In genomic region chr12:17310852-17311839, GRCm38 (mm10) we compare ENCODE assay signal across 26 mouse cellular contexts. TPM values are rescaled to one million over a fixed set of nuclear protein-coding genes. Genes with fewer than 3 reads are reported as not detected.
DNase-seq lines count a peak whose midpoint lies in the region; ATAC-seq lines count a peak whose summit lies in the region.
"Had no signal": no experiment of that assay in that cellular context is flagged by ENCODE, and none has a peak within 500 bp of the region (broad histone marks: within the 10 kb centered on the region; RNA-seq: fewer than 3 reads in every experiment).

No protein-coding gene starts in this region.

- H3K4me1 ChIP-seq in embryonic facial prominence, embryonic 14.5 days (ENCODE audit: control insufficient read depth, insufficient read depth, low read length), result no peaks in the 10 kb centered on the region
- peaks cover 3% of the 10 kb centered on the region; the same call in 1 of the 2 replicates for H3K4me1 ChIP-seq in embryonic facial prominence, embryonic 10.5 days
- H3K4me1 ChIP-seq in midbrain, embryonic 16.5 days (ENCODE audit: control insufficient read depth, insufficient read depth, low read length), result peaks cover 2% of the 10 kb centered on the region; the same call in 1 of the 2 replicates
- no peaks in the 10 kb centered on the region for H3K4me1 ChIP-seq in midbrain, embryonic 13.5 days (replicated peaks)
- peaks cover 8% of the 10 kb centered on the region; the same call in 1 of the 2 replicates for H3K4me1 ChIP-seq in forebrain, embryonic 15.5 days
- H3K4me1 ChIP-seq: heart, embryonic 10.5 days; neural tube, embryonic 13.5 days; stomach, embryonic 15.5 days had no signal

- H3K9ac ChIP-seq in embryonic facial prominence, embryonic 14.5 days (ENCODE audit: low read depth, low read length), result no peak overlapping the region
- no peak overlapping the region for H3K9ac ChIP-seq in midbrain, embryonic 16.5 days (ENCODE audit: low read depth, low read length)
- H3K9ac ChIP-seq in midbrain, embryonic 13.5 days (replicated peaks), result no peak overlapping the region
- no peak overlapping the region for H3K9ac ChIP-seq in forebrain, embryonic 15.5 days (replicated peaks)
- H3K9ac ChIP-seq: neural tube, embryonic 13.5 days; stomach, embryonic 15.5 days had no signal

- H3K4me2 ChIP-seq in embryonic facial prominence, embryonic 14.5 days (ENCODE audit: low read depth, low read length), result no peak overlapping the region
- peak overlapping the region; percentile 38 for H3K4me2 ChIP-seq in midbrain, embryonic 16.5 days (ENCODE audit: low read length)
- H3K4me2 ChIP-seq in midbrain, embryonic 13.5 days (replicated peaks), result no peak overlapping the region
- H3K4me2 ChIP-seq in forebrain, embryonic 15.5 days (replicated peaks), result peak overlapping the region; percentile 28
- H3K4me2 ChIP-seq: neural tube, embryonic 13.5 days; stomach, embryonic 15.5 days had no signal

- H3K4me3 ChIP-seq in embryonic facial prominence, embryonic 14.5 days (ENCODE audit: low read depth, low read length), result no peak overlapping the region
- H3K4me3 ChIP-seq in embryonic facial prominence, embryonic 10.5 days, result no peak overlapping the region
- peak overlapping the region; percentile 8; the same call in 1 of the 2 replicates for H3K4me3 ChIP-seq in midbrain, embryonic 16.5 days (ENCODE audit: low read depth, low read length)
- no peak overlapping the region for H3K4me3 ChIP-seq in midbrain, embryonic 13.5 days (replicated peaks)
- H3K4me3 ChIP-seq in forebrain, embryonic 15.5 days, result no peak overlapping the region
- H3K4me3 ChIP-seq: erythroblast, embryonic 14.5 days; heart, embryonic 10.5 days; myocyte; neural tube, embryonic 13.5 days; stomach, embryonic 15.5 days had no signal

- no peaks in the 10 kb centered on the region for H3K9me3 ChIP-seq in embryonic facial prominence, embryonic 14.5 days (ENCODE audit: control insufficient read depth, low read length)
- H3K9me3 ChIP-seq in embryonic facial prominence, embryonic 10.5 days, result no peaks in the 10 kb centered on the region
- H3K9me3 ChIP-seq in midbrain, embryonic 16.5 days (replicated peaks; ENCODE audit: control insufficient read depth, low read length, poor library complexity, severe bottlenecking), result no peaks in the 10 kb centered on the region
- no peaks in the 10 kb centered on the region for H3K9me3 ChIP-seq in midbrain, embryonic 13.5 days
- H3K9me3 ChIP-seq in forebrain, embryonic 15.5 days, result no peaks in the 10 kb centered on the region
- H3K9me3 ChIP-seq: heart, embryonic 10.5 days; neural tube, embryonic 13.5 days; stomach, embryonic 15.5 days had no signal

- 55% methylated on average over 16 of the region's 16 CpGs for WGBS in embryonic facial prominence, embryonic 14.5 days
- WGBS in embryonic facial prominence, embryonic 10.5 days, result 74% methylated on average over 16 of the region's 16 CpGs
- 26% methylated on average over 16 of the region's 16 CpGs for WGBS in midbrain, embryonic 16.5 days
- 39% methylated on average over 16 of the region's 16 CpGs for WGBS in midbrain, embryonic 13.5 days
- WGBS in forebrain, embryonic 15.5 days, result 16% methylated on average over 16 of the region's 16 CpGs

- peak; percentile 73 for DNase-seq in embryonic facial prominence, embryonic 14.5 days (ENCODE audit: low spot score)
- DNase-seq in embryonic facial prominence, embryonic 10.5 days (ENCODE audit: low spot score), result no peak
- no peak for DNase-seq in testis, postnatal 10 days (ENCODE audit: low spot score)
- DNase-seq in spleen, postnatal 10 days (ENCODE audit: low spot score in 2 of 2), result no peak
- no peak for DNase-seq in gastrocnemius, adult 8-10 months (ENCODE audit: low spot score in 2 of 2)
- DNase-seq: adrenal gland, postnatal 36 days; cerebellum, adult 11-12 months; cerebellum, postnatal 10 days; gastrocnemius, postnatal 10 days; heart, postnatal 4 days; kidney, adult 18-20 months had no signal

- no peaks in the 10 kb centered on the region for H3K36me3 ChIP-seq in embryonic facial prominence, embryonic 14.5 days (ENCODE audit: control insufficient read depth, insufficient read depth, low read length)
- H3K36me3 ChIP-seq in embryonic facial prominence, embryonic 10.5 days (replicated peaks), result no peaks in the 10 kb centered on the region
- no peaks in the 10 kb centered on the region for H3K36me3 ChIP-seq in midbrain, embryonic 16.5 days (ENCODE audit: control insufficient read depth, insufficient read depth, low read length)
- no peaks in the 10 kb centered on the region for H3K36me3 ChIP-seq in midbrain, embryonic 13.5 days
- no peaks in the 10 kb centered on the region for H3K36me3 ChIP-seq in forebrain, embryonic 15.5 days
- H3K36me3 ChIP-seq: heart, embryonic 10.5 days; neural tube, embryonic 13.5 days; stomach, embryonic 15.5 days had no signal

- H3K27me3 ChIP-seq in embryonic facial prominence, embryonic 14.5 days (replicated peaks; ENCODE audit: control insufficient read depth, insufficient read depth, low read length), result no peaks in the 10 kb centered on the region
- H3K27me3 ChIP-seq in embryonic facial prominence, embryonic 10.5 days (replicated peaks; ENCODE audit: low read depth, poor library complexity, severe bottlenecking), result no peaks in the 10 kb centered on the region
- H3K27me3 ChIP-seq in midbrain, embryonic 16.5 days (ENCODE audit: control insufficient read depth, insufficient read depth, low read depth, low read length), result no peaks in the 10 kb centered on the region
- H3K27me3 ChIP-seq in midbrain, embryonic 13.5 days, result no peaks in the 10 kb centered on the region
- H3K27me3 ChIP-seq in forebrain, embryonic 15.5 days, result no peaks in the 10 kb centered on the region
- H3K27me3 ChIP-seq: neural tube, embryonic 13.5 days; stomach, embryonic 15.5 days had no signal

- no peak overlapping the region for H3K27ac ChIP-seq in embryonic facial prominence, embryonic 14.5 days (replicated peaks; ENCODE audit: low read depth, low read length)
- no peak overlapping the region for H3K27ac ChIP-seq in embryonic facial prominence, embryonic 10.5 days (replicated peaks)
- H3K27ac ChIP-seq in midbrain, embryonic 16.5 days (ENCODE audit: low read length), result no peak overlapping the region
- H3K27ac ChIP-seq in midbrain, embryonic 13.5 days, result no peak overlapping the region
- H3K27ac ChIP-seq in forebrain, embryonic 15.5 days (replicated peaks), result no peak overlapping the region; the same call in 1 of the 2 replicates
- H3K27ac ChIP-seq: heart, embryonic 10.5 days; kidney, postnatal 0 days; macrophage; neural tube, embryonic 13.5 days; stomach, embryonic 15.5 days had no signal

- peak; percentile 87; the same call in 1 of the 2 replicates for ATAC-seq in embryonic facial prominence, embryonic 14.5 days (ENCODE audit: low read depth)
- ATAC-seq in midbrain, embryonic 16.5 days, result peak; percentile 64; the same call in 1 of the 2 replicates
- ATAC-seq in midbrain, embryonic 13.5 days, result no peak
- ATAC-seq in forebrain, embryonic 15.5 days (replicated peaks), result peak; percentile 62
- ATAC-seq: inflammation-experienced regulatory T-cells, adult 6 months had no signal

RNA-seq across cellular contexts. Expression of gene Atp6v1c2, which starts 18.0 kb away (rescaled TPM):
- 2.7 and 3.9 TPM in 2 replicates for polyA plus RNA-seq in embryonic facial prominence, embryonic 14.5 days (2014; fragmentation: Nextera tagmentation; extraction: Ambion mirVana)
- 0.52 and 0.62 TPM in 2 replicates for polyA plus RNA-seq in embryonic facial prominence, embryonic 10.5 days (2016; fragmentation: Nextera tagmentation; extraction: Ambion mirVana)
- polyA plus RNA-seq in midbrain, embryonic 16.5 days (2015; fragmentation: Nextera tagmentation; extraction: Ambion mirVana), result 0.99 and 1.1 TPM in 2 replicates
- polyA plus RNA-seq in midbrain, embryonic 13.5 days (2015; fragmentation: Nextera tagmentation; extraction: Ambion mirVana), result 0.36 and 0.62 TPM in 2 replicates
- polyA plus RNA-seq in forebrain, embryonic 15.5 days (2015; fragmentation: Nextera tagmentation; extraction: Ambion mirVana), result 0.59 and 0.66 TPM in 2 replicates
- not detected for total RNA-seq in gastrocnemius, adult 8-10 months (2022)
- total RNA-seq: gastrocnemius, postnatal 10 days; granulocyte monocyte progenitor cell, adult 5-6 weeks; heart, postnatal 4 days; liver, adult 2 months had no signal
- polyA plus RNA-seq: erythroblast, embryonic 14.5 days; liver, adult 2 months; liver, embryonic 16.5 days; macrophage; spleen, adult 2 months had no signal

RNA-seq across cellular contexts. Expression of gene Nol10, which starts 37.1 kb away (rescaled TPM):
- polyA plus RNA-seq in embryonic facial prominence, embryonic 14.5 days (2014; fragmentation: Nextera tagmentation; extraction: Ambion mirVana), result 19.3 and 23.3 TPM in 2 replicates
- polyA plus RNA-seq in embryonic facial prominence, embryonic 10.5 days (2016; fragmentation: Nextera tagmentation; extraction: Ambion mirVana), result 41.8 and 43.4 TPM in 2 replicates
- 21.7 and 22.3 TPM in 2 replicates for polyA plus RNA-seq in midbrain, embryonic 16.5 days (2015; fragmentation: Nextera tagmentation; extraction: Ambion mirVana)
- polyA plus RNA-seq in midbrain, embryonic 13.5 days (2015; fragmentation: Nextera tagmentation; extraction: Ambion mirVana), result 24.5 and 24.6 TPM in 2 replicates
- 22.2 and 23.9 TPM in 2 replicates for polyA plus RNA-seq in forebrain, embryonic 15.5 days (2015; fragmentation: Nextera tagmentation; extraction: Ambion mirVana)
- total RNA-seq in gastrocnemius, adult 8-10 months (2022), result 1 to 10 TPM; 6.8 to 9.1 (median 8.6) TPM

RNA-seq across cellular contexts. Expression of gene Pdia6, which starts 44.8 kb away (rescaled TPM):
- 594 and 607 TPM in 2 replicates for polyA plus RNA-seq in embryonic facial prominence, embryonic 14.5 days (2014; fragmentation: Nextera tagmentation; extraction: Ambion mirVana)
- 625 and 652 TPM in 2 replicates for polyA plus RNA-seq in embryonic facial prominence, embryonic 10.5 days (2016; fragmentation: Nextera tagmentation; extraction: Ambion mirVana)
- 273 and 301 TPM in 2 replicates for polyA plus RNA-seq in midbrain, embryonic 16.5 days (2015; fragmentation: Nextera tagmentation; extraction: Ambion mirVana)
- polyA plus RNA-seq in midbrain, embryonic 13.5 days (2015; fragmentation: Nextera tagmentation; extraction: Ambion mirVana), result 317 and 327 TPM in 2 replicates
- 355 and 366 TPM in 2 replicates for polyA plus RNA-seq in forebrain, embryonic 15.5 days (2015; fragmentation: Nextera tagmentation; extraction: Ambion mirVana)
- 10 to 100 TPM; 35.7 to 39.4 (median 37.3) TPM for total RNA-seq in gastrocnemius, adult 8-10 months (2022)

Comparison
In these comparisons a context has a peak if more than half of its experiments do, and no peak if none do; other contexts are left out.
1. H3K4me2 ChIP-seq: peak in midbrain, embryonic 16.5 days (single experiment) and forebrain, embryonic 15.5 days (single experiment); none in embryonic facial prominence, embryonic 14.5 days (single experiment) and midbrain, embryonic 13.5 days (single experiment).